Mouse (Mus musculus) forebrain, postnatal 0 days (tissue): ENCODE measurements around the gene Tuft1. TPM values are rescaled to one million over a fixed set of nuclear protein-coding genes. Genes with fewer than 3 reads are reported as not detected.
A peak's percentile ranks its signal among the peaks of the same experiment; 100 is the strongest.
"Not testable (repeated sequence)": the region's sequence is repeated elsewhere in the genome, so short reads cannot be mapped to it uniquely, and the experiment has no call there.

Experiments used
- ATAC-seq: fragments of 200-750 bp; cut with Nextera tagmentation; 2 replicates; pipeline ENCODE4 v1.8.0; 2017; ENCODE audit warnings: mild to moderate bottlenecking, moderate library complexity
- DNase-seq: peaks from one replicate; pipeline ENCODE4 v3.0.0-alpha.2; 2015
- H3K27ac ChIP-seq: fragments of 300-500 bp; sonication (generic); 2 replicates; pipeline ENCODE4 v1.5.1; 2014; ENCODE audit warnings: low read depth, mild to moderate bottlenecking, antibody characterized with exemption, low read length, moderate library complexity, mixed read lengths
- H3K27me3 ChIP-seq: fragments of 300-500 bp; sonication (generic); 2 replicates; pipeline ENCODE4 v1.6.1; 2014; ENCODE audit warnings: mild to moderate bottlenecking, low read length, mixed read lengths; ENCODE audit not compliant: insufficient read depth
- H3K36me3 ChIP-seq: fragments of 300-500 bp; sonication (generic); 2 replicates; pipeline ENCODE4 v1.6.1; 2014; ENCODE audit warnings: mild to moderate bottlenecking, moderate library complexity; ENCODE audit not compliant: insufficient read depth
- H3K4me1 ChIP-seq: fragments of 300-500 bp; sonication (generic); 2 replicates; pipeline ENCODE4 v1.6.1; 2014; ENCODE audit warnings: antibody characterized with exemption; ENCODE audit not compliant: insufficient read depth
- H3K4me2 ChIP-seq: fragments of 300-500 bp; sonication (generic); 2 replicates; pipeline ENCODE4 v1.6.1; 2014; ENCODE audit warnings: low read depth, mild to moderate bottlenecking, moderate library complexity
- H3K4me3 ChIP-seq: fragments of 300-500 bp; sonication (generic); 2 replicates; pipeline ENCODE4 v1.5.1; 2014; ENCODE audit warnings: low read depth, low read length, mixed read lengths
- H3K9ac ChIP-seq: fragments of 300-500 bp; sonication (generic); 2 replicates; pipeline ENCODE4 v1.6.1; 2014; ENCODE audit warnings: mild to moderate bottlenecking
- H3K9me3 ChIP-seq: fragments of 300-500 bp; sonication (generic); 2 replicates; pipeline ENCODE4 v1.6.1; 2016; ENCODE audit warnings: low read length
- CTCF ChIP-seq: sonication (generic); IDR thresholded peaks from 2 replicates; pipeline ENCODE4 v1.5.1; 2016; ENCODE audit warnings: antibody characterized with exemption, control low read depth, low read depth
- WGBS: fragments of 180-500 bp; shearing (Covaris S2); extraction: QIAGEN DNeasy Blood & Tissue Kit; methylation state at CpG from one replicate; pipeline ENCODE4 v1.1.7; 2014; 5-methylcytosine and 5-hydroxymethylcytosine counted together
- polyA plus RNA-seq: library from polyadenylated mRNA; unstranded; fragments of >200 nt; fragmentation: Nextera tagmentation; extraction: Ambion mirVana; gene quantifications from 2 replicates; pipeline ENCODE4 v1.2.1, GENCODE M21; 2015
- total RNA-seq: library from RNA; depleted of rRNA; stranded (reverse); fragments of >200 nt; gene quantifications from 2 replicates; pipeline ENCODE4 v1.2.3, GENCODE M21; 2014; rRNA removed

Gene Tuft1
- total RNA-seq = 6.5 and 7.6 TPM in 2 replicates
- polyA plus RNA-seq = 4.0 and 5.7 TPM in 2 replicates

DNA sequence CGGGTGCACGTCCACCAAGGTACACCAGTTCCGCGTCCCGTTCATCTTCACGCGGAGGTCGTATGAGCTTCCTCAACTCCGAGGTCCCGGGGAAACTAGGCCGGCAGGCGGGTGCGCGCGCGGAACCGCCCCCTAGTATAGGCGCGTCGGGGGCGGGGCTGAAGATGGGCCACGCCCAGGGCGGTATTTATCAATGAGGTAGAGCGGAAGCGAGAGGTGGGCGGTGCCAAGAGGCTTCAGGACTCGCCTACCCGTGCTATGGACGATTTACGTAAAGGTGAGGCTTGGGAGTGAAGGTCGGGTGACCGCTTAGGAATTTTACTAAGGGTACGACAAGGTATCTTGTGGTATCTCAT lies at the start of gene Tuft1:
TSS of gene Tuft1 (minus strand) at position 133 of the 356 bp plus-strand sequence.
- not testable (repeated sequence) for H3K36me3 ChIP-seq, DNase-seq, H3K27ac ChIP-seq, H3K4me1 ChIP-seq, H3K27me3 ChIP-seq, H3K9ac ChIP-seq, H3K9me3 ChIP-seq
- H3K4me3 ChIP-seq = peak within 1 kb of the TSS; percentile 30
- WGBS = 0% methylated on average over 15 of the region's 33 CpGs
- peak; percentile 95 for ATAC-seq
- peak within 1 kb of the TSS; percentile 50 for H3K4me2 ChIP-seq

DNA sequence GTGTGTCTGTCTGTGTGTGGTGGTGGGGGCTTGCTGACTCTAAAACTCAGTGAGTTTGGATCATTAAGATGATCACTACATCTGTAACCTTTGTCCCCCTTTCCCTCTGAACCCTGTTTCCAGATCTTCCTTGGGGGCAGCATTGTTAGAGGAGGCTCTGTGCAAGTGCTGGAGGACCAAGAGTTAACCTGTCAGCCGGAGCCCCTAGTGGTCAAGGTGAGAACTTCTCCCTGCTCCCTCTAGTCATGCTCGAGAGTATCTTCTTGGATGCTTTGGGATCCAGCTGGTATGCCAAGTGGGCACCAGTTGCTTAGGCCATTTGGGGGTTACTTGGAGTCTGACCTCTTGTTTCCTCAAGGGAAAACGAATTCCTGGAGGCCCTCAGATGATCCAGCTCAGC lies 44.7 kb upstream of the Tuft1 start:
- not testable (repeated sequence) for H3K27me3 ChIP-seq, H3K36me3 ChIP-seq, DNase-seq, H3K9me3 ChIP-seq, H3K27ac ChIP-seq, H3K4me2 ChIP-seq, ATAC-seq, H3K4me3 ChIP-seq, H3K9ac ChIP-seq, H3K4me1 ChIP-seq
- WGBS = 31% methylated on average over 3 of the region's 3 CpGs
- TF ChIP-seq CTCF = peak; percentile 41

DNA sequence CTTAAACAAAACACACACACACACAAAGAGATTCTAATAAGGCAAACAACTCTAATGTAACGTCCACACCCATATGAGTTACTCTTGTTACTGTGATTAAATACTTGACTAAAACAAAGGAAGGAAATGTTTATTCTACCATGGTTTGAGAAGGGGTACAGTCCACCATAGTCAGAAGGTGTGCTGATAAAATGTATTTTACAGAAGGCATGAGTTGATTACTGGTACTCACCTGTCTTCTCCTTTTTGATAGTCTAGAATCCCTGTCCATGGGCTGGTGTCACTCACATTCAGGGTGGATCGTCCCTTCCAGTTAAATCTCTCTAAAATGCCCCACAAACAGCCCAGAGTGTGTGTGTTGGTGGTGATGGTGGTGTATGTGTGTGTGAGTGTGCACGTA lies 44.2 kb upstream of the Tuft1 start:
- Histone ChIP-seq H3K4me2 (no peak overlapping the region), H3K27ac (no peak overlapping the region), H3K9me3 (no peaks in the 10 kb centered on the region), H3K9ac (no peak overlapping the region), H3K4me1 (no peaks in the 10 kb centered on the region), H3K36me3 (no peaks in the 10 kb centered on the region), H3K27me3 (no peaks in the 10 kb centered on the region), H3K4me3 (no peak overlapping the region)
- WGBS = 80% methylated on average over 3 of the region's 3 CpGs
- no peak for TF ChIP-seq CTCF
- ATAC-seq (no peak), DNase-seq (no peak)

DNA sequence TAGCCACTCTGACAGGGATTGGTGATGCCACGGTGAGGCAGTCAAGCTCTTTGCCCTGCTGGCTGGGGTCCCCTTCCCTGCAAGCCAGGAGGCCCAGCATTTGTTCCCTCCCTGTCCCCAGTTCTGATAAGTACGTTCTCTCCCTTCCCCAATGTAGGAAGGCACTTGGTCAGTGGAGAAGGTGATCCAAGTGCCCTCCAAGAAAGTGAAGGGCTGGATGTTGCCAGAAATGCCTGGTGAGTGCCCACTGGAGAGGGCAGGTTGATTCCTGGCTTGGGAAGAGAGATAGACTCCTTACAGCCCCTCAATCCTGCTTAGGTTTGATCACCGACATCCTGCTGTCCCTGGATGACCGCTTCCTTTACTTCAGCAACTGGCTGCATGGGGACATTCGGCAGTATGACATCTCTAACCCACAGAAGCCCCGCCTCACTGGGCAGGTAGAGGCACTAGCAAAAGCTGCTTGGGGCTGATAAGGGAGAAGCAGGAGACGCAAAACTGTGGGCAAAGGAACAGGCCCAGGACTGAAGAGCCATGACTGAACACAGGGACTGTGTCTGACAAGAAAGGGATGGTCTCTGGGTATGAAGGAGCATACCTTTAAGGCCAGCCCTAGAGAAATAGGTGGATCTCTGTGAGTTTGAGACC lies 43.6 kb upstream of the Tuft1 start:
- H3K27me3 ChIP-seq, H3K9me3 ChIP-seq, ATAC-seq, H3K4me2 ChIP-seq, H3K27ac ChIP-seq, H3K9ac ChIP-seq, H3K4me3 ChIP-seq, H3K4me1 ChIP-seq, H3K36me3 ChIP-seq, DNase-seq: not testable (repeated sequence)
- WGBS = 94% methylated on average over 5 of the region's 7 CpGs

DNA sequence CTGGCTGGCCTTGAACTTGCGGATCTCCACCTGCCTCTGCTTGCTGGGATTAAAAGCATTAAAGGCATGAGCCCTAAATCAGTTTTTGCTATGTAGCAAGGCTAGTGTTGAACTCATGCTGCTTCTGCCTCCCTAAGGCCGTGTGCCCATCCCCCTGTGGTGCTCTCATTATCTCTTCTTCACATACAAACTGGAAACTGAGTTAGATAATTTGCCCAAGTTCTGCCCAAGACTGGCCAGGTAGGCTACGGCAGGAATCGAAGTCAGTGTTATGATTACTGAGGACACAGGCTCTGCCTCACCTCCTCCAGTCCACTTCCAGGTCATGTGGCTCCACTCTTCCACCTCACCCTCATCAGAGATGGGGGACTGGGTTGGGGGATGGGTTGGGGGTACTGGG lies 37.6 kb upstream of the Tuft1 start:
- not testable (repeated sequence) for H3K4me3 ChIP-seq, H3K9me3 ChIP-seq, H3K4me2 ChIP-seq, H3K36me3 ChIP-seq, H3K27ac ChIP-seq, H3K27me3 ChIP-seq, DNase-seq, H3K9ac ChIP-seq, H3K4me1 ChIP-seq, ATAC-seq
- 94% methylated on average over 4 of the region's 4 CpGs for WGBS

DNA sequence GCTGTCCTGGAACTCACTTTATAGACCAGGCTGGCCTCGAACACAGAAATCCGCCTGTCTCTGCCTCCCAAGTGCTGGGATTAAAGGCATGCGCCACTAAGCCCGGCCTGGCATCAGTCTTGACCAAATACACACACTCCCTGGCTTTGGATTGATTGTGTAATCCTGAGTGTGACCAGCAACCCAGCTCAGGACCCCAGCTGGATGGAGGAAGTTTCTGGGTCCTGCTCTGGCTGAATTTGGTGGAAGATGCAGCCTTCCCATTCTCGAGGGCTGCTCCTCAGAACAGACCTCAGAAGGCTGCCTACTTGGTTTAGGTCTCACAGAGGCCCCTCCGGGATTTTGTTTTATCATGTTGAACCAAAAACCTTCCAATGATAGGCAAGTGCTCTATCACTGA lies 36.9 kb upstream of the Tuft1 start:
- not testable (repeated sequence) for H3K4me1 ChIP-seq, H3K4me2 ChIP-seq, H3K27me3 ChIP-seq, ATAC-seq, H3K4me3 ChIP-seq, H3K36me3 ChIP-seq, H3K9ac ChIP-seq, DNase-seq, H3K9me3 ChIP-seq, H3K27ac ChIP-seq
- 94% methylated on average over 5 of the region's 6 CpGs for WGBS

DNA sequence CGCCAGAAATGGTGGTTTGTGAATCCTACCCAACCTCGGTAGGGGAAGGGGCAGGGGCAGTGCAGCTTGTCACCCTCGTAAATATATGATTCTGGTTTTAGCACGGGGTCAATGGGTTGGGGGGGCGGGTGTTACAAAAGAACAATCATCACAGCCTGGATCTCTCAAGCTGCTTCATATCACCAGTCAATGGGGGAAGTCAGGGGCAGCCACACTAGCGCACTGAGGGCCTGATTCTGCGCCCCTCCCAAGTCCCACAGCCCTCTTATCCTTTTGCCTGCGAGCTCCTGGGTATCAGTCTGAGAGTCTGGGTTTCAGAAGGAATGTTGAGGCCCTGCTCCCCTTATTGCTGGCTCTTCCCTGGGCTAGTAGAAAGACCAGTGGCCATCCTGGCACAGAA lies 35.2 kb upstream of the Tuft1 start:
- ATAC-seq, H3K9ac ChIP-seq, H3K4me2 ChIP-seq, H3K27ac ChIP-seq, H3K27me3 ChIP-seq, DNase-seq, H3K4me1 ChIP-seq, H3K9me3 ChIP-seq, H3K4me3 ChIP-seq, H3K36me3 ChIP-seq: not testable (repeated sequence)
- 81% methylated on average over 5 of the region's 8 CpGs for WGBS
